Comparison of ENCODE assay signal across 8 mouse cellular contexts in genomic region chr2:158027855-158028353, GRCm38 (mm10). TPM values are rescaled to one million over a fixed set of nuclear protein-coding genes. Genes with fewer than 3 reads are reported as not detected.
A peak's percentile ranks its signal among the peaks of the same experiment; 100 is the strongest.
DNase-seq lines count a peak whose midpoint lies in the region; ATAC-seq and TF ChIP-seq lines count a peak whose summit lies in the region.

No protein-coding gene starts in this region.

- no peak for TF ChIP-seq CTCF in ES-Bruce4 (IDR thresholded peaks at IDR 0.05; ENCODE audit: low read depth, low read length)

- TF ChIP-seq EP300 in ES-Bruce4 (IDR thresholded peaks at IDR 0.05; ENCODE audit: insufficient read depth, low read depth, low read length) = no peak

- peaks cover 31% of the 10 kb centered on the region for H3K4me1 ChIP-seq in heart, embryonic 10.5 days
- H3K4me1 ChIP-seq in ES-Bruce4 (ENCODE audit: control insufficient read depth, insufficient read depth, low read length) = peaks cover 3% of the 10 kb centered on the region
- peaks cover 44% of the 10 kb centered on the region for H3K4me1 ChIP-seq in hindbrain, embryonic 10.5 days (replicated peaks)

- H3K27me3 ChIP-seq in heart, embryonic 10.5 days (ENCODE audit: insufficient read depth, poor library complexity, severe bottlenecking) = no peaks in the 10 kb centered on the region
- H3K27me3 ChIP-seq in ES-Bruce4 (ENCODE audit: control insufficient read depth, insufficient read depth, low read length, poor library complexity, severe bottlenecking) = no peaks in the 10 kb centered on the region
- H3K27me3 ChIP-seq in hindbrain, embryonic 10.5 days (ENCODE audit: insufficient read depth, poor library complexity, severe bottlenecking) = no peaks in the 10 kb centered on the region

- H3K27ac ChIP-seq in heart, embryonic 10.5 days = peak overlapping the region; percentile 97
- peak overlapping the region; percentile 18 for H3K27ac ChIP-seq in ES-Bruce4 (ENCODE audit: insufficient read depth, low read length)
- H3K27ac ChIP-seq in hindbrain, embryonic 10.5 days = peak overlapping the region; percentile 96

- peak; percentile 70 for ATAC-seq in megakaryocyte progenitor cell, adult 5-6 weeks (replicated peaks; ENCODE audit: poor library complexity)
- ATAC-seq in erythroid progenitor cell, adult 5-6 weeks (replicated peaks; ENCODE audit: low FRiP score, poor library complexity, severe bottlenecking) = no peak

- 2% methylated on average over 16 of the region's 16 CpGs for WGBS in heart, embryonic 10.5 days
- WGBS in hindbrain, embryonic 10.5 days = 4% methylated on average over 16 of the region's 16 CpGs

- no peak for DNase-seq in heart, embryonic 10.5 days (ENCODE audit: low spot score)
- DNase-seq in heart, adult 9 months (ENCODE audit: low spot score in 2 of 2) = no peak
- no peak for DNase-seq in hindbrain, embryonic 10.5 days (ENCODE audit: low spot score)
- DNase-seq in right cerebral cortex, postnatal 4 days = no peak
- DNase-seq in left cerebral cortex, adult 9 months (ENCODE audit: low spot score in 2 of 2) = no peak

- no peaks in the 10 kb centered on the region for H3K9me3 ChIP-seq in heart, embryonic 10.5 days
- H3K9me3 ChIP-seq in ES-Bruce4 (replicated peaks; ENCODE audit: control insufficient read depth, insufficient read depth, low read length, poor library complexity, severe bottlenecking) = no peaks in the 10 kb centered on the region
- no peaks in the 10 kb centered on the region for H3K9me3 ChIP-seq in hindbrain, embryonic 10.5 days

- peak overlapping the region; percentile 67 for H3K9ac ChIP-seq in ES-Bruce4 (ENCODE audit: low read depth, poor library complexity, severe bottlenecking)

- H3K36me3 ChIP-seq in heart, embryonic 10.5 days = no peaks in the 10 kb centered on the region
- no peaks in the 10 kb centered on the region for H3K36me3 ChIP-seq in ES-Bruce4 (ENCODE audit: control insufficient read depth, insufficient read depth, low read length, poor library complexity, severe bottlenecking)
- peaks cover 18% of the 10 kb centered on the region for H3K36me3 ChIP-seq in hindbrain, embryonic 10.5 days

- H3K4me3 ChIP-seq in heart, embryonic 10.5 days = peak overlapping the region; percentile 95
- H3K4me3 ChIP-seq in ES-Bruce4 (ENCODE audit: low read depth, low read length) = peak overlapping the region; percentile 96
- peak overlapping the region; percentile 88 for H3K4me3 ChIP-seq in hindbrain, embryonic 10.5 days

- TF ChIP-seq POLR2A in ES-Bruce4 (IDR thresholded peaks at IDR 0.05; ENCODE audit: insufficient read depth, low read length) = no peak

RNA-seq across cellular contexts. Expression of gene Tti1, which starts 0.3 kb away (rescaled TPM):
- 30.5 and 35.1 TPM in 2 replicates for polyA plus RNA-seq in heart, embryonic 10.5 days (2016; fragmentation: Nextera tagmentation; extraction: Ambion mirVana)
- 44.6 and 48.5 TPM in 2 replicates for polyA plus RNA-seq in ES-Bruce4 (2011; ENCODE audit: insufficient read depth, insufficient read length, low read depth, missing spikeins)
- polyA plus RNA-seq in hindbrain, embryonic 10.5 days (2016; fragmentation: Nextera tagmentation; extraction: Ambion mirVana) = 36.5 and 39.7 TPM in 2 replicates
- 16.6 and 20.2 TPM in 2 replicates for total RNA-seq in megakaryocyte progenitor cell, adult 5-6 weeks (2015)
- total RNA-seq in megakaryocyte progenitor cell, adult 5-6 weeks (2017) = 22.7 and 25.6 TPM in 2 replicates
- total RNA-seq in erythroid progenitor cell, adult 5-6 weeks (2015; ENCODE audit: low replicate concordance) = 13.7 and 18.4 TPM in 2 replicates
- 9.2 and 16.4 TPM in 2 replicates for total RNA-seq in erythroid progenitor cell, adult 5-6 weeks (2017; ENCODE audit: low replicate concordance)

RNA-seq across cellular contexts. Expression of gene Rprd1b, which starts 0.4 kb away (rescaled TPM):
- 36.9 and 42.1 TPM in 2 replicates for polyA plus RNA-seq in heart, embryonic 10.5 days (2016; fragmentation: Nextera tagmentation; extraction: Ambion mirVana)
- polyA plus RNA-seq in ES-Bruce4 (2011; ENCODE audit: insufficient read depth, insufficient read length, low read depth, missing spikeins) = 17.4 and 18.6 TPM in 2 replicates
- polyA plus RNA-seq in hindbrain, embryonic 10.5 days (2016; fragmentation: Nextera tagmentation; extraction: Ambion mirVana) = 55.7 and 56.8 TPM in 2 replicates
- 30.5 and 38.4 TPM in 2 replicates for total RNA-seq in megakaryocyte progenitor cell, adult 5-6 weeks (2015)
- 18.6 and 23.9 TPM in 2 replicates for total RNA-seq in megakaryocyte progenitor cell, adult 5-6 weeks (2017)
- total RNA-seq in erythroid progenitor cell, adult 5-6 weeks (2015; ENCODE audit: low replicate concordance) = 50.1 and 57.0 TPM in 2 replicates
- 34.4 and 44.5 TPM in 2 replicates for total RNA-seq in erythroid progenitor cell, adult 5-6 weeks (2017; ENCODE audit: low replicate concordance)

Comparison
In these comparisons a context has a peak if more than half of its experiments do, and no peak if none do; other contexts are left out.
1. H3K27ac ChIP-seq: peak in every context shown above with its lines; median percentile 97 in heart, embryonic 10.5 days; 96 in hindbrain, embryonic 10.5 days; 18 in ES-Bruce4.